Mouse (Mus musculus): Measurements from ENCODE around the gene Ubald2. TPM values are rescaled to one million over a fixed set of nuclear protein-coding genes. Genes with fewer than 3 reads are reported as not detected.
"Not testable (repeated sequence)": the region's sequence is repeated elsewhere in the genome, so short reads cannot be mapped to it uniquely, and the experiment has no call there.

Ubald2 gene
- polyA plus RNA-seq, 1 experiment from 2014 or later: 39.6 TPM

DNA sequence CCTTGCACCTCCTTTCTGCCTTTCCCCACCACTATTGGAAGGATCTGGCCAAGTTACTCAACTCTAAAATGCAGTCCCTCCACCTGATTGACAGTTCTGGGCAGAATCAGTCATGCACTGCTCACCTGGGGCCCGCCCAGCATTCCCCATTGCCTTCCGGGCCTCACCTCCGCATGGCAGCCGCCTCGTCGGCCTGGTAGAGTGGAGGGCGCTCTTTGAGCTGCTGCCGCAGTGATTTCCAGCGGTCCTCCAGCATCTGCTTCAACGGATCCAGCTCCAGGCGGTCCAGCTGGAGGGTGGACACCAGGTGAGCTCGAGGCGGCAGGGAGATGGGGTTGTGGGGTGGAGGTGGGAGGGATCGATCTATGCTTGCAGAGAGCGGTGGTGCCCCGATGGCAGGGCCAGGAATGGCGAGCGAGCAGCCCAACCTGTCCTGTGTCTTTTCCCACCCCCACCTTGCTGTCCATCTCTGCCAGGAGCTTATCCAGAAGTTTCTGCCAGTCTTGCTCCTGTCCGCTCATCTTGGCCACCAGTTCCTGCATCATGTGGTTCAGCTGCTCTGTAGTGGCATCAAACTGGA is 12.5 kb downstream of the Ubald2 start:
- H3K4me3 ChIP-seq (replicated peaks): no peak overlapping the region
- peaks cover 16% of the 10 kb centered on the region for H3K27me3 ChIP-seq
- no peak overlapping the region for H3K9ac ChIP-seq
- H3K36me3 ChIP-seq: no peaks in the 10 kb centered on the region
- peak overlapping the region; percentile 40 for H3K4me2 ChIP-seq (replicated peaks)
- H3K27ac ChIP-seq (replicated peaks): no peak overlapping the region
- peaks cover 10% of the 10 kb centered on the region for H3K4me1 ChIP-seq
- no peak for ATAC-seq (ENCODE audit: insufficient number of reproducible peaks, low FRiP score, low TSS enrichment, low read depth)
- no peaks in the 10 kb centered on the region for H3K9me3 ChIP-seq (replicated peaks)
- WGBS: 15% methylated on average over 19 of the region's 19 CpGs

DNA sequence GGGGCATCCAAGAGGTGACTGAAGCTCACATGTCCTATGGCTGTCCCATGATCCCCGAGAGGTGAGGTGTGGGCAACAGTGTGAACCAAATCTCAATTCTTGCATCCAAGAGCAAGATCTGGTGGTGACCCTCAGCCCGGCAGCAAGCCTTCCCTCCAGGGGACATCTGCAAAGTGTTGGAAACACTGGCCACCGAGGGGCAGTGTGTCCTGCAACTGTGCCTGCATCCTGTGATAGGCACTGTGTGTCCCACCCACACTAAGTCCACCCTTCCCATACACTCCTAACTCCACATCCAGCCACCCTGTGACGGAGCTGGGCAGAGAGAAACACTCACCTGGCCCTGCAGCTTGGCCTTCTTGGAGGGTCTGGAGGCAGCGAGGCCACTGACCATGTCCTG is 13.9 kb downstream of the Ubald2 start:
- H3K4me1 ChIP-seq: peaks cover 10% of the 10 kb centered on the region
- WGBS: 59% methylated on average over 5 of the region's 5 CpGs
- ATAC-seq (ENCODE audit: insufficient number of reproducible peaks, low FRiP score, low TSS enrichment, low read depth): no peak

DNA sequence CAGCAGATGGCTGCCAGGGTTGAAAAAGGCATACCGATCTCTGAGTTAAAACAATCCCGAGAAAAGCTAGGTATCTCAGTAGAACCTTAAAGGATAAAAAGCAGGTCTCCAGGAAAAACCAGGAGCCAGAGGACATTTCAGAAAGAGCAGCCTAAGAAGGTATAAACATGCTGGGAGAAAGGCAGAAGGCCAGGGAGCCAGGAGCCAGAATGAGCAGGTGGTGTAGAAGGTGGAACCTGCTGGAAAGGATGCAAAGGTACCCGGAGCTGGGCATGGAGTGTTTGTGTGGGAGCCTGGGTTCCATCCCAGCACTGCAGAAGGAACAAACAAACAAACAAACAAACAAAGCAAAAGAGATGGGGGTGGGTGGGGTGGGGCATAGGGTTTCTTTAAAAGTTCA is 15.4 kb downstream of the Ubald2 start:
- ATAC-seq (ENCODE audit: insufficient number of reproducible peaks, low FRiP score, low TSS enrichment, low read depth): no peak
- Histone ChIP-seq H3K4me2 (replicated peaks) (no peak overlapping the region), H3K4me1 (peaks cover 10% of the 10 kb centered on the region), H3K9ac (no peak overlapping the region), H3K36me3 (no peaks in the 10 kb centered on the region), H3K9me3 (replicated peaks) (no peaks in the 10 kb centered on the region), H3K27ac (replicated peaks) (no peak overlapping the region), H3K4me3 (replicated peaks) (no peak overlapping the region), H3K27me3 (peaks cover 16% of the 10 kb centered on the region)
- 95% methylated on average over 3 of the region's 3 CpGs for WGBS

More for the DNA sequence above, 13.9 kb downstream of the Ubald2 start:
- no peaks in the 10 kb centered on the region for H3K9me3 ChIP-seq (replicated peaks)
- H3K4me3 ChIP-seq (replicated peaks): no peak overlapping the region
- peaks cover 16% of the 10 kb centered on the region for H3K27me3 ChIP-seq
- no peak overlapping the region for H3K9ac ChIP-seq
- no peak overlapping the region for H3K4me2 ChIP-seq (replicated peaks)
- H3K27ac ChIP-seq (replicated peaks): no peak overlapping the region
- no peaks in the 10 kb centered on the region for H3K36me3 ChIP-seq

DNA sequence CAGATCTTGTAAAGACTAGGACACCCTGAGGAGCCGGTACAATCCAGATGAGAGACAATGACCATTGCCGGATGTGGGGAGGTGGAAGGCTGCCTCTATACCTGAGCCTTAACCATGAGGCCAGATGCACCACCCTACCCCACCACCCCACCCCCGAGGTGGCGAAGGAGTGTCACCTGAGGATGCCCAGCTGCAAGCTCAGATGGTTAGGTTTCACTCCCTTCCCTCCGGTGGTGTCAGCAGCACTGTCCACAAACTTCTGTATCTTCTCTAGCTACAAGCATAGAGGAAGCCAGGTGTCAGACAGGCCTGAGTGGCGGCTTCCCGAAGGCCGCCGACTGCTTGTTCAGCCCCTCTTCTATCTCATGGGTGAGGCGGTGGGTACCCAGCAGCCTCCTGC is 20.0 kb downstream of the Ubald2 start:
- Histone ChIP-seq H3K27me3 (no peaks in the 10 kb centered on the region), H3K27ac (replicated peaks) (no peak overlapping the region), H3K9me3 (replicated peaks) (no peaks in the 10 kb centered on the region), H3K36me3 (no peaks in the 10 kb centered on the region), H3K9ac (no peak overlapping the region), H3K4me3 (replicated peaks) (no peak overlapping the region), H3K4me2 (replicated peaks) (no peak overlapping the region), H3K4me1 (no peaks in the 10 kb centered on the region)
- no peak for ATAC-seq (ENCODE audit: insufficient number of reproducible peaks, low FRiP score, low TSS enrichment, low read depth)
- WGBS: 90% methylated on average over 10 of the region's 10 CpGs

DNA sequence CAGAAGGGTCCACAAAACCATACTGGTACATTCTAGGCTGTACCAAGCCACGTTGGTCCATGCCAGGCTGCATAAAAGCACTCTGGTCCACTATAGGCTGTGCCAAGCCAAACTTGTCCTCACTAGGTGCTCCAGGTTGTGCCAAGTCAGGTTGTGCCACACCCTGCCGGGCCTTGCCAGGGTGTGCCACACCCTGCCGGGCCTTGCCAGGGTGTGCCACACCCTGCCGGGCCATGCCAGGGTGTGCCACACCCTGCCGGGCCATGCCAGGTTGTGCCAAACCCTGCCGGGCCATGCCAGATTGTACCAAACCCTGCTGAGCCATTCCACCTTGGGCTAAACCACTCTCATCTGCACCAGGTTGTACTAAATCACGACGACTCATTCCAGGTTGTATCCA is 22.3 kb downstream of the Ubald2 start:
- Histone ChIP-seq H3K4me1 (no peaks in the 10 kb centered on the region), H3K9ac (no peak overlapping the region), H3K4me2 (replicated peaks) (no peak overlapping the region), H3K9me3 (replicated peaks) (no peaks in the 10 kb centered on the region), H3K27me3 (no peaks in the 10 kb centered on the region), H3K36me3 (no peaks in the 10 kb centered on the region), H3K4me3 (replicated peaks) (no peak overlapping the region), H3K27ac (replicated peaks) (no peak overlapping the region)
- WGBS: 81% methylated on average over 8 of the region's 8 CpGs
- ATAC-seq (ENCODE audit: insufficient number of reproducible peaks, low FRiP score, low TSS enrichment, low read depth): no peak

DNA sequence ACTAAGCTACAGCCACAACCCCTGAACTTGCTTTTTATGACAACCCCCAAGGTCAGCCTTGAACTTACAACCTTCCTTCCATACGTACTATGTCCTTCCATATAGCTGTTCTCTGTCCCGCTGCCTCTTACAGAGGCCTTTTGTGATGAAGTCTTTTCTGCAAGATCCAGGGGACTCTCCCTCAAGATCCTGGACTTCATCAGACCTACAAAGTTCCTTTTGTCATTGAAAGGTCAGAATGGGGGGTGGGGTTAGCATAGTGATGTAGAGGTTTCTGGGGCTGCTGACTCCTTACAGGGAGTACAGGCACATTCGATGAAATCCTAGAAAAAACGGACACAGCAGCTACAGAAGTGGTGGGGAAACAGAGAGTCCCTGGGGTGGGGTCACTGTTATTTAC is 25.9 kb downstream of the Ubald2 start:
- 47% methylated on average over 4 of the region's 4 CpGs for WGBS
- H3K27ac ChIP-seq (replicated peaks): no peak overlapping the region
- peaks cover 5% of the 10 kb centered on the region for H3K4me1 ChIP-seq
- no peak overlapping the region for H3K4me2 ChIP-seq (replicated peaks)
- no peak for ATAC-seq (ENCODE audit: insufficient number of reproducible peaks, low FRiP score, low TSS enrichment, low read depth)
- no peaks in the 10 kb centered on the region for H3K27me3 ChIP-seq
- H3K4me3 ChIP-seq (replicated peaks): no peak overlapping the region
- no peak overlapping the region for H3K9ac ChIP-seq
- H3K36me3 ChIP-seq: no peaks in the 10 kb centered on the region
- no peaks in the 10 kb centered on the region for H3K9me3 ChIP-seq (replicated peaks)

DNA sequence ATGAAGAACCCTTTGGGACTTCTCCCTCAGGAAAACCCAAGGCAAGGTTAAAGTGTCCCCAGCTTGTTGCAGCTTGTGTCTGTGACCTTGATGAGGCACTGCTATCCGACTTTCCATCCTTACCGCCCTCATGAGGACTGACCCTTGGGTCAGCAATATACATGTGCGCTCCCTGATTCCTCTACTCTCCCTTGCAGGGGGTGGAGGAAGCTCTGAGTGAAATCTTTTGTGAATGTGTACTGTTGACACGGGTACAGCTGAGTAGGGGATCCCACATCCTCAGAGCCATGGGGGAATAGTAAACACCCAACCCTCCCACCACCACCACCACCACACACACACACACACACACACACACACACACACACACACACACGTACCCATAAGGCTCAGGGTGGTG is 29.4 kb downstream of the Ubald2 start:
- no peaks in the 10 kb centered on the region for H3K36me3 ChIP-seq
- ATAC-seq (ENCODE audit: insufficient number of reproducible peaks, low FRiP score, low TSS enrichment, low read depth): no peak
- no peak overlapping the region for H3K9ac ChIP-seq
- 0 out of 2 replicates have a peak, but pooled peaks cover 2% of the 10 kb centered on the region for H3K27me3 ChIP-seq
- H3K4me3 ChIP-seq (replicated peaks): no peak overlapping the region
- H3K27ac ChIP-seq (replicated peaks): no peak overlapping the region
- 60% methylated on average over 5 of the region's 5 CpGs for WGBS
- H3K9me3 ChIP-seq (replicated peaks): no peaks in the 10 kb centered on the region
- no peak overlapping the region for H3K4me2 ChIP-seq (replicated peaks)
- H3K4me1 ChIP-seq: peaks cover 5% of the 10 kb centered on the region

DNA sequence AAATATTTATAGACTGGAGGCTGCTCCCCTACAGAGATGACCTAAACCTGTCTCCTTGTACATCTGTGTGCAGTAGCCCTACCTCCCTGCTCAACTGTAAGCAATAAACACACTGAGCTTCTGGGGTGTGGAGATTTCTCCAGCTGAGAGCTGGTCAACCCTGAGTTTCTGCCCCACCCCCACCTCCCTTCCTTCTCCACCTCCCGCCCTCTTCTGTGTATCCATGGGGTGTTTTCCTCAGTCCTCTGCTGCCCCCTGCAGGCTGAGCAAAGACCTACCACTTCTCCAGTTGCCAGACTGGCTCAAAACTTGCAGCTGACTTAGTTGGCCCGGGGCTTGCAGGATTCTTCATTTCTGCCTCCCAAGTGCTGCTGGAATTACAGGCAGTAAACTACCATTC is 29.9 kb downstream of the Ubald2 start:
- WGBS: 8% methylated on average over 2 of the region's 2 CpGs
- H3K4me3 ChIP-seq (replicated peaks): no peak overlapping the region
- 0 out of 2 replicates have a peak, but pooled peaks cover 2% of the 10 kb centered on the region for H3K27me3 ChIP-seq
- H3K9me3 ChIP-seq (replicated peaks): no peaks in the 10 kb centered on the region
- H3K4me1 ChIP-seq: peaks cover 5% of the 10 kb centered on the region
- ATAC-seq (ENCODE audit: insufficient number of reproducible peaks, low FRiP score, low TSS enrichment, low read depth): peak; percentile 80
- no peaks in the 10 kb centered on the region for H3K36me3 ChIP-seq
- no peak overlapping the region for H3K9ac ChIP-seq
- no peak overlapping the region for H3K27ac ChIP-seq (replicated peaks)
- H3K4me2 ChIP-seq (replicated peaks): no peak overlapping the region

DNA sequence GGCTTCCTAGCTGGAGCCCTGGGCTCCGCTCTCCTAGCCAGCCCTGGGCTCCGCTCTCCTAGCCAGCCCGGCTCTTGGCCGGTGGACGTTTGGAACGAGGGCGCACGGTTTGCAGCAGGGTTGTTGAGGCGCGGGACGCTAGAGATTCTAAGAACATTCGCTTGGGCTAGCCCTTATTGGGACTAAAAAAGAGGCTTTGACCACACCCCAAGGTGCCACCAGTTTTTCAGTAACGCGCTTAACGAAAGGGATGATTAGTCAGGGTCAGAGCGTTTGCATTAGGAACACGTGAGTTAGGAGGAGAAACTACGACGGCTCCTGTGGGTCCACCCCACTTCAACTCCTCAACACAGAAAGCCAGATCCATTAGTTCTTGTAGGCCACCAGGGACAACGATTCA is 32.2 kb downstream of the Ubald2 start, which contains the start of gene Qrich2:
TSS of gene Qrich2 (minus strand) at position 101 of the 400 bp plus-strand sequence.
- peaks cover 16% of the 10 kb centered on the region for H3K36me3 ChIP-seq
- H3K9ac ChIP-seq: no peak within 1 kb of the TSS
- 65% methylated on average over 20 of the region's 20 CpGs for WGBS
- peaks cover 5% of the 10 kb centered on the region for H3K4me1 ChIP-seq
- 0 out of 2 replicates have a peak, but pooled peaks cover 2% of the 10 kb centered on the region for H3K27me3 ChIP-seq
- H3K4me2 ChIP-seq (replicated peaks): no peak within 1 kb of the TSS
- no peaks in the 10 kb centered on the region for H3K9me3 ChIP-seq (replicated peaks)
- no peak within 1 kb of the TSS for H3K4me3 ChIP-seq (replicated peaks)
- ATAC-seq (ENCODE audit: insufficient number of reproducible peaks, low FRiP score, low TSS enrichment, low read depth): no peak
- no peak within 1 kb of the TSS for H3K27ac ChIP-seq (replicated peaks)

DNA sequence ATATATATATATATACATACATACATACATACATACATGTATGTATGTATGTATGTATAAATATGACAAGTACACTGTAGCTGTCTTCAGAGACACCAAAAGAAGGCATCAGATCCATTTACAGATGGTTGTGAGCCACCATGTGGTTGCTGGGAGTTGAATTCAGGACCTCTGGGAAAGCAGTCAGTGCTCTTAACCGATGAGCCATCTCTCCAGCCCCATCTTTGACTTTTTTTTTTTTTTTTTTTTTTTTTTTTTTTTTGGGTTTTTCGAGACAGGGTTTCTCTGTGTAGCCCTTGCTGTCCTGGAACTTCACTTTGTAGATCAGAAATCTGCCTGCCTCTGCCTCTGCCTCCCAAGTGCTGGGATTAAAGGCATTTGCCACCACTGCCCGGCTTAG is 34.4 kb downstream of the Ubald2 start:
- not testable (repeated sequence) for H3K9ac ChIP-seq; H3K9me3 ChIP-seq (replicated peaks); H3K27ac ChIP-seq (replicated peaks); H3K4me2 ChIP-seq (replicated peaks); H3K27me3 ChIP-seq; ATAC-seq (ENCODE audit: insufficient number of reproducible peaks, low FRiP score, low TSS enrichment, low read depth); H3K4me3 ChIP-seq (replicated peaks); H3K4me1 ChIP-seq
- 65% methylated on average over 3 of the region's 3 CpGs for WGBS
- peaks cover 38% of the 10 kb centered on the region for H3K36me3 ChIP-seq

DNA sequence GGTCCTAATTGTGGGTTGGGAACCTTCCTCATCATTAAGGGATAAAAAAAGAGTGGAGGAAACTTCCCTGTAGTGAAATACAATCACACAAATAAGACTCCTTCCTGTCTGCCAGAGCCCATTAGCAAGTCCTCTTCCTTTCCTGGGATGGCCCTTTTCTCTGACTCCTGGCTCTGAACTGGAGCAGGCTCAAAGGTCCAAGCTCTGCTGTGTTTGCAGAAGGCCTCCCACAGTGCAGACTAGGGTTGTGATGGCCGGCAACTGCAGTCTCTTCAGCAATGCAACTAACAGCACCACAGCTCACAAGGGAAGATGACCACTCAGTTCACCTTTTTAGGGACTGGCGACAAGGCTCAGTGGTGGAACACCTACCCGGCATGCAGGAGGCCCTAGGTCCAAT is 36.4 kb downstream of the Ubald2 start:
- Histone ChIP-seq H3K4me3 (replicated peaks) (no peak overlapping the region), H3K4me1 (no peaks in the 10 kb centered on the region), H3K9ac (no peak overlapping the region), H3K4me2 (replicated peaks) (no peak overlapping the region), H3K9me3 (replicated peaks) (no peaks in the 10 kb centered on the region), H3K27me3 (0 out of 2 replicates have a peak, but pooled peaks cover 2% of the 10 kb centered on the region), H3K27ac (replicated peaks) (no peak overlapping the region), H3K36me3 (peaks cover 55% of the 10 kb centered on the region)
- no peak for ATAC-seq (ENCODE audit: insufficient number of reproducible peaks, low FRiP score, low TSS enrichment, low read depth)
- WGBS: 84% methylated on average over 3 of the region's 3 CpGs

DNA sequence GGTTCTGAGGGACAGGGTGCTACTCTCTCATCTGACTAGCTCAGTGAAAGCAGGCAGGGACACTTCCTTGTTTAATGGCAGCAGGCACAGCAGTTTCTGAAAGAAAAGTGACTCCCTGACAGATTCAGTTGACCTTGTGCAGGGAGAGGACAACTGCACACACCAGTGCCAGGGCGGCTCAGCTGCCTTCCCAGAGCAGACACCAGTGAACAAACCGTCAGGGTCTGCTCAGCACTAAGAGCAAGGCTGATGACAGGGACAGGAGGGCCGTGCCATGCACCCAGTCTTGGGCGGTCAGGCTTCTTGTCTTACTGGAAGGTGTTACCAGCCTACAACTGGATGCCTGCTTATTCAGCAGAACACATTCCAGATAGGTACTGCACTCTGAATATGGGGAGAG is 37.0 kb downstream of the Ubald2 start:
- no peak overlapping the region for H3K9ac ChIP-seq
- no peak overlapping the region for H3K4me2 ChIP-seq (replicated peaks)
- H3K27me3 ChIP-seq: no peaks in the 10 kb centered on the region
- ATAC-seq (ENCODE audit: insufficient number of reproducible peaks, low FRiP score, low TSS enrichment, low read depth): no peak
- H3K4me3 ChIP-seq (replicated peaks): no peak overlapping the region
- H3K9me3 ChIP-seq (replicated peaks): no peaks in the 10 kb centered on the region
- H3K36me3 ChIP-seq: peaks cover 62% of the 10 kb centered on the region
- WGBS: 87% methylated on average over 4 of the region's 4 CpGs
- H3K27ac ChIP-seq (replicated peaks): no peak overlapping the region
- no peaks in the 10 kb centered on the region for H3K4me1 ChIP-seq
